Mouse (Mus musculus) testis, adult 2 months (tissue): ENCODE measurements around the gene Chtf18. TPM values are rescaled to one million over a fixed set of nuclear protein-coding genes. Genes with fewer than 3 reads are reported as not detected.

Experiments
- H3K27ac ChIP-seq: fragments of 200-500 bp; 2 replicates; pipeline ENCODE4 v1.5.1; 2012; ENCODE audit warnings: low read depth, low read length; ENCODE audit not compliant: control insufficient read depth, insufficient read depth
- H3K27me3 ChIP-seq: fragments of 200-500 bp; 2 replicates; pipeline ENCODE4 v1.6.1; 2012; ENCODE audit warnings: mild to moderate bottlenecking, low read length, moderate library complexity; ENCODE audit not compliant: control insufficient read depth, insufficient read depth
- H3K36me3 ChIP-seq: fragments of 200-500 bp; 2 replicates; pipeline ENCODE4 v1.6.1; 2012; ENCODE audit warnings: mild to moderate bottlenecking, low read length; ENCODE audit not compliant: control insufficient read depth, insufficient read depth
- H3K4me1 ChIP-seq: fragments of 200-500 bp; 2 replicates; pipeline ENCODE4 v1.6.1; 2012; ENCODE audit warnings: low read length; ENCODE audit not compliant: control insufficient read depth, insufficient read depth
- H3K4me3 ChIP-seq: fragments of 200-500 bp; 2 replicates; pipeline ENCODE4 v1.5.1; 2012; ENCODE audit warnings: low read depth, mild to moderate bottlenecking, low read length, moderate library complexity, mixed read lengths; ENCODE audit not compliant: control insufficient read depth
- CTCF ChIP-seq: fragments of 200-500 bp; IDR thresholded peaks from 2 replicates; pipeline ENCODE4 v1.5.1; 2012; ENCODE audit warnings: low read depth, mild to moderate bottlenecking, inconsistent platforms, low read length, moderate library complexity; ENCODE audit not compliant: control insufficient read depth, insufficient read depth, insufficient replicate concordance
- POLR2A ChIP-seq: fragments of 200-500 bp; IDR thresholded peaks from 2 replicates; pipeline ENCODE4 v1.6.1; 2012; ENCODE audit warnings: low read depth, mild to moderate bottlenecking, inconsistent platforms, low read length, moderate library complexity; ENCODE audit not compliant: control insufficient read depth
- polyA plus RNA-seq: library from polyadenylated mRNA; depleted of rRNA; stranded (reverse); fragments of >200 nt; gene quantifications from 2 replicates; pipeline ENCODE4 v1.2.3, GENCODE M21; 2012

Gene Chtf18
- polyA plus RNA-seq, 1 experiment: 18.9 TPM

DNA sequence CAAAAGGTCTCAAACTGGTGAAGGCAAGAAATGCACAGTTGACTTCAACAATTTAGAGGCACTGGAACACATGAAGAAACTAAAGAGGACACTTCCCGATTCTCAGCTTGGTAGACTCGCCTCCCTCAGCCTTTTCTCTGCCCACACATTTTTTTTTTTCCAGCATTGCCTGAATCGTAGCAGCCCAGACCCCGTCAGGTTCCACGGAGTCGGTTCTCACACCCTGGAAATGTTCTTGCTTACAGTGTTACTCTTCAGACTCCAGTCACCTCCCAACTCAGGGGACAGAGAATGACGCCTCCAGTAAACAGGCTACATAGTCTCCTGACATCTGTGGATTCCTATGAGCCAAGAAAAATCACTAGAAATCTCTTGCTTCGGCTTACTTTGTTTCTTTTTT lies 32.9 kb upstream of the Chtf18 start:
- Histone ChIP-seq H3K36me3 (no peaks in the 10 kb centered on the region), H3K27me3 (no peaks in the 10 kb centered on the region), H3K4me1 (peaks cover 3% of the 10 kb centered on the region; the same call in 1 of the 2 replicates), H3K4me3 (peak overlapping the region; percentile 41), H3K27ac (no peak overlapping the region)
- TF ChIP-seq CTCF (no peak), POLR2A (no peak)

DNA sequence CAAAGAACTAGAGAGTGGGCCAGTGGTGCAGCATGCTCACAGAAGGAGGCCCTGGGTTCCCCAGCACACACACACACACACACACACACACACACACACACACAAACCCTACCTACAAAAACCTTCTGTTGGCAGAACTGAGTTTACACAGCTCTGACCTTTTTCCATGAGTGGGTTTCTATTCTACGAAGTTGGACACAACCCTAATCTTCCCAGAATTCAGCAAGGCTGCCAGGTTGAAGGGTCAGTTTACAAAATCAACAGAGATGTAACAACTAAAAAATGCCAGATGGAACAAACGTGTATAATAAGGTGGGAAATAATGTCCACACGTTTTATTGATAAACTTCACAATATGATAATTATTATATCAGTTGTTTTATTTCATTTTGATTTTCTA lies 30.5 kb upstream of the Chtf18 start:
- Histone ChIP-seq H3K27me3 (no peaks in the 10 kb centered on the region), H3K4me1 (no peaks in the 10 kb centered on the region), H3K4me3 (no peak overlapping the region), H3K27ac (no peak overlapping the region), H3K36me3 (no peaks in the 10 kb centered on the region)
- no peak for TF ChIP-seq CTCF
- no peak for TF ChIP-seq POLR2A

DNA sequence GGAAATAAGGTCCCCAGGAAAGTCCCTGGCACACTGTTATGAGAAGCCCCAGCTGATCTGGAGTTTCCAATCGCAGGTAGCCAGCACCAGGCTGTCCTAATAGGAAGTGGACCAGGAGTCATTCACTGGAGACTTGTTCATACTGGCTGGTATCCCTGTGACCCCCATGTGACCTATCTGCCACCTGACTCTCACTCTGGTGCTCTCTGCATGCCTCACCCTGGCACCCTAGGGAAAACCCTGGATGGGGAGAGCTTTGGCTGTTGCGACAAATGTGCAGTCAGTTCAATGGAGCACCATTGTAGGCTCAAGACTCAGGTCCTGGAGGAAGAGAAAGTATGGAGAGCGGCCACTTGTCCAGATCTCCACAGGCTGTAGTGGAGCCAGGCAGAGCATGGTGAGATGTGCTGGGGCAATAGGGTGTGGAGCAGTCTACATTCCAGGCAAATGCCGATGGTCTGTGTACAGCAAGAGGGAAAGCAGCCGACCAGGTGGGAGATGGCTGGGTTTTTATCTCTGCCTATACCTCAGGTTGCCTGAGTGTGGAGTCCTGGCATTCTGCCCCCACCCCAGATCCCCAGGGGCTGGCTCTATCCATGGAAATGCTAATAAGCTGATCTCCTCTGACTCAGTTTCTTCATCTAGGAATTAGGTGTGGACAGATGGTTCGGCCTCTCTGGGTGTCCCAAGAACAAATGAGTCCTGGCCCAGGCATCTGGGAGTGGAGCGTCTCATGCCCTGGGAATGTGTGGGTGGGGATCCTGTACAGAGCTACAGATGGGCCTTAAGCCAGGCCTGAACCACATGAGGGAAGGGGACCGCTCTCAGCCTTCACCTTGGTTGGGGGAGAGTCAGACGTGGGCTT lies 29.4 kb upstream of the Chtf18 start:
- no peak overlapping the region for H3K4me3 ChIP-seq
- H3K36me3 ChIP-seq: no peaks in the 10 kb centered on the region
- TF ChIP-seq CTCF (no peak), POLR2A (no peak)
- no peaks in the 10 kb centered on the region for H3K4me1 ChIP-seq
- H3K27ac ChIP-seq: no peak overlapping the region
- H3K27me3 ChIP-seq: no peaks in the 10 kb centered on the region

DNA sequence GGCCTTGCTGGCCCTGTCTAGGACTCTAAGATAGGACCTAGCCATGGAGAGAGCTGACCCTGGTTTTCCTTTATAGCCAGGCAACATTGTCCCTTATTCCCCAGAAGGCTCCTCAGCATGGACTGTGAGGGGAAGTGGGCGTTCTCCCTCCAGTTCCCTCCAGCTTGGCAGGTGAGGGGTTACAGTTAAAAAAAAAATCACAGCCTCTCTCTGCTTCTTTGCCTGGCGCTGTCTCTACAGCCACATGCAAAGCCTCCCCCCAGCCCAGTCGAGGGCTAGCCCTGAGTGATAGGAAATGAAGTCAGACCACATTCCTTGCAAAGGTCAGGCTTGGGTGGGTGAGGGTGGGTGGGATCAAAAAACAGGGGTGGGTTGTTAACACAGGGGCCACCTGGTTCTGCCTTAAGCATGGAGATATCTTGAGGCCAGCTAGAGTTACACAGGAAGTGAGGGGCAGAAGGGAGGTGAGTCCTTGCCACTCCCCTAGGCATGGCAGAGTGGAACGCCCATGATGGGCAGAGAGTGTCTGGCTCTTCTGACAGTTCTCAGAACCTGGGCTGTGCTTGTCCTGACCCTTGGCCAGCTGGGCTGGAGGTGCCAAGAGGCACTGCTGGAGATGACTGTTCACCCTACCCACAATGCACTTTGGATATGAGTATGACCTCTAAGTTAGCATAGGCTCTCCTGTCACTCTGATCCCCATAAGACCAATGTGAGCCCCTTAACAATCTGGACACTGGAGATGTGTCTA lies 28.6 kb upstream of the Chtf18 start:
- H3K27ac ChIP-seq: no peak overlapping the region
- TF ChIP-seq CTCF: no peak
- TF ChIP-seq POLR2A: no peak
- no peak overlapping the region for H3K4me3 ChIP-seq
- no peaks in the 10 kb centered on the region for H3K27me3 ChIP-seq
- no peaks in the 10 kb centered on the region for H3K36me3 ChIP-seq
- no peaks in the 10 kb centered on the region for H3K4me1 ChIP-seq

- no peaks in the 10 kb centered on the region for H3K4me1 ChIP-seq
- no peak overlapping the region for H3K27ac ChIP-seq
- H3K36me3 ChIP-seq: no peaks in the 10 kb centered on the region
- no peak overlapping the region for H3K4me3 ChIP-seq
- H3K27me3 ChIP-seq: no peaks in the 10 kb centered on the region
- TF ChIP-seq POLR2A (no peak), CTCF (no peak)
Measured at GRCm38 (mm10) chr17:25755086-25755485, 27.9 kb upstream of the Chtf18 start.

DNA sequence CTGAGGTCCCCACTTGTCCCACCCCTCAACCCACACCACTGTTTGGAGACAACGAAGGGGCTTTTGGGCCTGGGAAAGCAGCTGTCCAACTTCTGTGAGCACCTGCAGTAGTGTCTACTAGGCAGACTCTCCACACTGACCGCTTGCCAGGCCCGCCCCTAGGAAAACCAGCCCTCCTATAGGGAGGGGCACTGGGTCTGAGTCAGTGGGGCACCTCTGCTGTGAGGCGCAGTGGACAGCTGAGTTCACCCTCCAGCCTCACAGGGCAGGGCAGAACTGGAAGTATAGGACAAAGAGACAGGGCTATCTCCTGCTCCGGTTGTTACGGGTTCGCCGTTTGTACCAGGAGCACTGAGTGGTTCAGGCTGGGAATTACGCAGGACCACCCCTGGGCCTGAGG lies 27.0 kb upstream of the Chtf18 start, which contains the start of gene Msln:
Gene Msln, minus strand, starts transcription at position 138 of the 400 bp plus-strand sequence.
- Histone ChIP-seq H3K4me1 (no peaks in the 10 kb centered on the region), H3K27ac (no peak within 1 kb of the TSS), H3K36me3 (no peaks in the 10 kb centered on the region), H3K27me3 (no peaks in the 10 kb centered on the region), H3K4me3 (no peak within 1 kb of the TSS)
- TF ChIP-seq POLR2A: no peak
- TF ChIP-seq CTCF: no peak

GRCm38 (mm10) chr17:25751446-25751845 lies 24.2 kb upstream of the Chtf18 start:
- TF ChIP-seq CTCF (no peak), POLR2A (no peak)
- Histone ChIP-seq H3K36me3 (no peaks in the 10 kb centered on the region), H3K27me3 (no peaks in the 10 kb centered on the region), H3K4me1 (no peaks in the 10 kb centered on the region), H3K4me3 (no peak overlapping the region), H3K27ac (no peak overlapping the region)

DNA sequence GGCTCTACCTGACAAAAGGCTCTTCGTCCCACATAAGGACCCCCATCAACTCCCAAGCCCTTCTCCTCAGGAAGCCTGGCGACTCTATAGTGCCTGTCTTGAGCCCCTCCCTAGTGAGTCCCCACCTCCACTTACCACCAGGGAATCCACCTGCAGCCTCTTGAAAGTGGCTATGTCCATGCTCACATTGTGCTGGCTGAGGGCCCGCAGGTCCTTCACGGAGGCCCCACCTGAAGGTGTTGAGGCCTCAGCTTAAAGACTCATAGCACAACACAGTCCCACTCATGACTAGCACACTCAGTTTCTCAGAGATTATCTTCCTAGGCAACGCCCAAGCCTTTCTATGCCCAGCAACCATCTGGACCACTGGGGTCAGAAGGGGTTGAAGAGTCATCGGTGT lies 22.1 kb upstream of the Chtf18 start:
- Histone ChIP-seq H3K4me3 (no peak overlapping the region), H3K27me3 (no peaks in the 10 kb centered on the region), H3K36me3 (no peaks in the 10 kb centered on the region), H3K4me1 (peaks cover 4% of the 10 kb centered on the region), H3K27ac (no peak overlapping the region)
- TF ChIP-seq POLR2A (no peak), CTCF (no peak)
